Comparison of ENCODE assay signal across 11 mouse cellular contexts in genomic region chr12:32123559-32123958, GRCm38 (mm10).
DNase-seq lines count a peak whose midpoint lies in the region.
"Had no signal": no experiment of that assay in that cellular context is flagged by ENCODE, and none has a peak within 500 bp of the region (broad histone marks: within the 10 kb centered on the region; RNA-seq: fewer than 3 reads in every experiment).

No protein-coding gene starts in this region.

- no peaks in the 10 kb centered on the region for H3K36me3 ChIP-seq in limb, embryonic 10.5 days
- H3K36me3 ChIP-seq: heart, embryonic 15.5 days had no signal

- no peaks in the 10 kb centered on the region for H3K9me3 ChIP-seq in limb, embryonic 10.5 days (replicated peaks)
- H3K9me3 ChIP-seq: heart, embryonic 15.5 days had no signal

- H3K27me3 ChIP-seq in limb, embryonic 10.5 days (ENCODE audit: low read depth, poor library complexity, severe bottlenecking), result no peaks in the 10 kb centered on the region
- H3K27me3 ChIP-seq: heart, embryonic 15.5 days had no signal

- H3K4me1 ChIP-seq in limb, embryonic 10.5 days, result peaks cover 8% of the 10 kb centered on the region

- intact Hi-C loops in heart, postnatal 25 days (cut with DNase I), result no loop called here
- intact Hi-C loops in left cerebral cortex, postnatal 36 days (cut with DNase I), result no loop called here

- H3K4me3 ChIP-seq in limb, embryonic 10.5 days, result no peak overlapping the region
- H3K4me3 ChIP-seq: heart, embryonic 15.5 days had no signal

- 82% methylated on average over 5 of the region's 5 CpGs for WGBS in limb, embryonic 10.5 days

- no peak overlapping the region for H3K27ac ChIP-seq in limb, embryonic 10.5 days
- H3K27ac ChIP-seq: heart, embryonic 15.5 days had no signal

- peak; percentile 62 for DNase-seq in ovary, postnatal 36 days (ENCODE audit: low spot score)
- DNase-seq in ovary, postnatal 14 days (ENCODE audit: low spot score), result no peak
- peak; percentile 80 for DNase-seq in c-Kit-positive CD71-positive TER-119-negative erythroid progenitor cells, embryonic 14.5 days (ENCODE audit: low read depth)
- DNase-seq in heart, postnatal 25 days (ENCODE audit: low spot score), result peak; percentile 42
- peak; percentile 25 to 34 for DNase-seq in spleen, postnatal 14 days (ENCODE audit: low spot score in 2 of 2)
- no peak for DNase-seq in left cerebral cortex, postnatal 36 days (ENCODE audit: low spot score in 2 of 2)
- DNase-seq in left cerebral cortex, adult 11 months (ENCODE audit: low spot score), result no peak
- no peak for DNase-seq in limb, embryonic 10.5 days (ENCODE audit: low spot score)
- DNase-seq: kidney, postnatal 10 days; thymus, adult 18-20 months had no signal

Comparison
In these comparisons a context has a peak if more than half of its experiments do, and no peak if none do; other contexts are left out.
1. DNase-seq: peak in ovary, postnatal 36 days (single experiment), c-Kit-positive CD71-positive TER-119-negative erythroid progenitor cells, embryonic 14.5 days (single experiment), heart, postnatal 25 days (single experiment) and spleen, postnatal 14 days (2 of 2); none in ovary, postnatal 14 days (single experiment), left cerebral cortex, postnatal 36 days (0 of 2), left cerebral cortex, adult 11 months (single experiment) and limb, embryonic 10.5 days (single experiment).